Mouse (Mus musculus) embryonic facial prominence, embryonic 12.5 days (tissue): ENCODE measurements at regions not wholly inside any gene's neighbourhood (a gene's known extent, or its start where the extent isn't known, plus 50 kb on each side); places are given as distances from the start of the nearest gene placed in this dataset.

Experiments used
- ATAC-seq: fragments of 200-750 bp; cut with Nextera tagmentation; 2 replicates; pipeline ENCODE4 v1.8.0; 2017; ENCODE audit not compliant: insufficient number of reproducible peaks, insufficient read depth, low FRiP score, low TSS enrichment
- H3K27ac ChIP-seq: fragments of 300-500 bp; sonication (generic); 2 replicates; pipeline ENCODE4 v1.5.1; 2016; ENCODE audit warnings: mild to moderate bottlenecking
- H3K27me3 ChIP-seq: fragments of 300-500 bp; sonication (generic); 2 replicates; pipeline ENCODE4 v1.6.1; 2016; ENCODE audit warnings: mild to moderate bottlenecking, moderate library complexity
- H3K36me3 ChIP-seq: fragments of 300-500 bp; sonication (generic); 2 replicates; pipeline ENCODE4 v1.6.1; 2016; ENCODE audit warnings: mild to moderate bottlenecking
- H3K4me1 ChIP-seq: fragments of 300-500 bp; sonication (generic); 2 replicates; pipeline ENCODE4 v1.6.1; 2016
- H3K4me2 ChIP-seq: fragments of 300-500 bp; sonication (generic); replicated peaks from 2 replicates; pipeline ENCODE4 v1.6.1; 2016; ENCODE audit warnings: mild to moderate bottlenecking, moderate library complexity
- H3K4me3 ChIP-seq: fragments of 300-500 bp; sonication (generic); 2 replicates; pipeline ENCODE4 v1.5.1; 2016; ENCODE audit warnings: mild to moderate bottlenecking
- H3K9ac ChIP-seq: fragments of 300-500 bp; sonication (generic); 2 replicates; pipeline ENCODE4 v1.6.1; 2016; ENCODE audit warnings: mild to moderate bottlenecking, moderate library complexity
- H3K9me3 ChIP-seq: fragments of 300-500 bp; sonication (generic); 2 replicates; pipeline ENCODE4 v1.6.1; 2016; ENCODE audit warnings: mild to moderate bottlenecking, moderate library complexity
- WGBS: fragments of 180-500 bp; shearing (Covaris S2); methylation state at CpG from one replicate; pipeline ENCODE4 v1.1.7; 2016; 5-methylcytosine and 5-hydroxymethylcytosine counted together

DNA sequence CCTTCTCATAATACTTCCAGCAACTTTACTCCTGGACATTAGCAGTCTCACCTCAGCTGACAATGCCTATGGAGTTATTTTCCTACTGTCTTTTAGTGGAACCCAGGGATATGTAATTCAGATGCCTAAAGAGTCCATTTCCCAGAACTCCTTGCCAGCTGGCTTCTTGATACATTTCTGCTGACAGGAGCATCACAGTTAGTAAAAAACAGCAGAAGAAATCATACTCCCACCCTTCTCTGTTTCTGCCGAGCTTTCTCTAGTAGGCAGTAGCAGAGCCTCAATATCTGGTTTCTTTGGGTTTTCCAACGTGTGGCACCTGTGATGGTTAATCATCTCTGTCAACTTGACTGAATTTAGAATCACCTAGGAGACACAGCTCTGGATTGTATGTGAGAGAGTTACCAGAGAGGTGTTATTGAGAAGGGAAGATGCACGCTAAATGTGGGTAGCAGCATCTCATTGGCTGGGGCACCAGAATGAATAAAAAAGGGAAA, 269.1 kb upstream of the Ncam1 start:
- H3K36me3 ChIP-seq, result no peaks in the 10 kb centered on the region
- no peak overlapping the region for H3K4me3 ChIP-seq
- no peak for ATAC-seq
- no peak overlapping the region for H3K9ac ChIP-seq
- H3K9me3 ChIP-seq, result no peaks in the 10 kb centered on the region
- no peaks in the 10 kb centered on the region for H3K4me1 ChIP-seq
- no peak overlapping the region for H3K27ac ChIP-seq
- 78% methylated on average over 3 of the region's 3 CpGs for WGBS
- no peaks in the 10 kb centered on the region for H3K27me3 ChIP-seq
- no peak overlapping the region for H3K4me2 ChIP-seq

DNA sequence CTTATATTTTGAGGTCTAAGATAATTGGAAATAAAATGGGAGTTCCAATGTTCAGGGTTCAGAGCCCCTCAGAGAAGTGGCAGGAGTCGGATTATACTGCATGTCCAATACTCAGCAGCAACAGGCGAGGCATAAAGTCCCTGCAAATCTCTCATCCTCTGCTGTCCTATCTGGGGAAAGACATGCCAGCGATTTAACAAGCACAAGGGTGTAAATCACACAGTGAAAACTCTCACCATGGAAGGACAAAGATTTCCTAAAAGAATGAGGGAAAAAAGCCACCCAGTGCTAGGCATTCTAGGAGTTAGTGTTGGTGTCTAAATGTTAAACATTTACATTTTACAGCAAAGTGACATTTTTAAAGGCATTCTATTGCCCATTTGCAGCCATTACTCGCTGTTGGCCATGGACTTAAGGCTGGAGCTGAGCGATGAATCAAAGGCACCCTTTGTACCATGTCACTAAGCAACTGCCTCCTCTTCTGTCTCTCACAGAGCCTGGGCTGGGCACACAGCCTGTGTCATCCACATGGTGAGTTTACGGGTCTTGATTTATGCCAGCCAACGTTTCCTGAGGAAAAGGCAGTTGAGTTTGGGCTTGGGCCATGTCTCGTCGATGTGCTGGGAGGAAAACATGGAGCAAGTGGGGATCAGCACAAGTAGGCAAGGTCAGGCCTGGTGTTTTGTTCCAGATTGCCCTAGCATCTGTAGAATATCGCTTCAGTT, 265.9 kb upstream of the Ncam1 start:
- no peak for ATAC-seq
- no peaks in the 10 kb centered on the region for H3K4me1 ChIP-seq
- no peaks in the 10 kb centered on the region for H3K9me3 ChIP-seq
- H3K4me3 ChIP-seq, result no peak overlapping the region
- no peaks in the 10 kb centered on the region for H3K27me3 ChIP-seq
- H3K36me3 ChIP-seq, result no peaks in the 10 kb centered on the region
- no peak overlapping the region for H3K9ac ChIP-seq
- WGBS, result 86% methylated on average over 10 of the region's 10 CpGs
- no peak overlapping the region for H3K4me2 ChIP-seq
- no peak overlapping the region for H3K27ac ChIP-seq

DNA sequence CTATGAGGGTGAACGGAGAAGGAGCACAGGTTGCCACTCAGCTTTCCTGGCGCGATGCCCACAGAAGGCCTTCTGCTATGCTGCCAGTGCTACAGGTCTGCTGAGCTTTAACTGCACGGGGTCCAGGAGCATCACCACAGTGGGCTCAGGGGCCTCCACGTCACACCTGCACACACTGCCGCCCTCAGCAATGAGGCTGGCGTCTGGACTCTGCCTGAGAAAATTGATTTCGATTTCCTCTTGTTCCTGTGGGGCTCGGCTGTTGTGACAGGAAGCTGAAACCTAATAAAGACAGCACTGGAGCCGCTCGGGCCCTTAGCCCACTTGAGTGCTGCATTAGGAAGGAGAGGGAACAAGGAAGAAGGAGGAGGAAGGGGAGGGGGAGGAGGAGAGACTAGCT, 239.5 kb upstream of the Ncam1 start:
- ATAC-seq, result no peak
- H3K27ac ChIP-seq, result no peak overlapping the region
- no peak overlapping the region for H3K9ac ChIP-seq

DNA sequence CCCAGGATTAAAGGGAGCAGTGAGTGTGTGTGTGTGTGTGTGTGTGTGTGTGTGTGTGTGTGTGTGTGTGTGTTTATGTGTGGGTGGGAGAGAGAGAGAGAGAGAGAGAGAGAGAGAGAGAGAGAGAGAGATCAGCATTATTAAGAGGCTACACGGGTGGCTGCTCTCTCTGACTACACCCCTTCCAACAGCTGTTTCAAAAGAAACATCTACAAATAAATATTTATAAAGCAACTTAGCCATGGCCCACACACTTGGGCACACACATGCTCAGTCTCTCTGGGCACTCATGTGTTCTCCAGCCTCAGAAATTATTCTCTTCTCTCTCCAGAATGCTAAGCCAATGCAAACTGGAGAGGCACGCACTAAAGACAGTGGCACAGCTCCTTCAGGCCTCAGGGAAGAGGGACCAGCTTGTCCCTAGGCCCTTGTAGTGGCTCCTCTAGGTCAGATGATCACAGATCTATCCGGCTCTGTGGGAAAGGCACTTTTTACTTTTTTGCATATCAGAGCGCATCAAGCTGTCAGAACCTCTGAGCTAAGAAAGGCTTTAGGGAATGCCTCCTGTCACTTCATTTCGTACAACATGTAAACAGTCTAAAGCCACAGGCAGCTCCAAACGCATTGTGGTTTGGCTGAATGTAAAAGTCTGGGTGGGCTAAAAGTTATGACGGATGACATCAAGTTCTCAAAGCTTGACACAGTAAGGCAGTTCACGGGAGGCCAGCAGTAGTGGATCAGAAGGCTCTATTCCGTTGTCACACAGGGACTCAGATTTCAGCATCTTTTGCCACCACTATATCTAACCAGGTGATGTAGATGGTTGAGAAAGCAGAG, 233.8 kb upstream of the Ncam1 start:
- no peak for ATAC-seq
- no peak overlapping the region for H3K27ac ChIP-seq
- WGBS, result 65% methylated on average over 8 of the region's 9 CpGs

More for the DNA sequence above, 239.5 kb upstream of the Ncam1 start:
- WGBS, result 40% methylated on average over 11 of the region's 11 CpGs
- Histone ChIP-seq H3K36me3 (no peaks in the 10 kb centered on the region), H3K9me3 (no peaks in the 10 kb centered on the region), H3K4me1 (peaks cover 8% of the 10 kb centered on the region), H3K4me3 (no peak overlapping the region), H3K27me3 (0 out of 2 replicates have a peak, but pooled peaks cover 2% of the 10 kb centered on the region), H3K4me2 (no peak overlapping the region)

DNA sequence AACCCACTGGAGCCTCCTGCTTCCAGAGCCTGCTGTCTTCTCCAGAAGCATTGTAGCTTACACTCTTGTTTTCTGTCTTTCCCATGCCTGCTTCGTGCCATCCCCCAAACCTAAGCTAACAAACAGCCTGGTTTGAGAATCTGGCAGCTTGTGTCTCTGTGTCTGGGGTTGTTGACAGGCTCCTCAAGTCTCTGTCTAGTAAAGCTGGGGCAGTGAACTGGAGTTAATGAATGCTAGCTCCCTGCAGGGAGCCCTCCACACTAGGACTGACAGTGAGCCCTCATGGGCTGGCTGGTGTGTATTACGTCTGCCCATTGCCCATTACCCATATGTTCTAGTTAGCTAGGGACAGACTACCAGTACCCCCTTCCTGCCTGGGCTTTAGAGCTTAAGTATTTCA, 232.6 kb upstream of the Ncam1 start:
- H3K27me3 ChIP-seq, result no peaks in the 10 kb centered on the region; the same call in 1 of the 2 replicates
- H3K9me3 ChIP-seq, result no peaks in the 10 kb centered on the region
- WGBS, result 41% methylated on average over 2 of the region's 2 CpGs
- H3K4me2 ChIP-seq, result no peak overlapping the region
- H3K4me1 ChIP-seq, result peaks cover 6% of the 10 kb centered on the region; the same call in 1 of the 2 replicates
- no peak overlapping the region for H3K27ac ChIP-seq
- H3K36me3 ChIP-seq, result no peaks in the 10 kb centered on the region
- no peak for ATAC-seq
- no peak overlapping the region for H3K9ac ChIP-seq
- no peak overlapping the region for H3K4me3 ChIP-seq

More for the DNA sequence above, 233.8 kb upstream of the Ncam1 start:
- H3K4me2 ChIP-seq, result no peak overlapping the region
- H3K27me3 ChIP-seq, result peaks cover 2% of the 10 kb centered on the region; the same call in 1 of the 2 replicates
- H3K9me3 ChIP-seq, result no peaks in the 10 kb centered on the region
- peaks cover 6% of the 10 kb centered on the region; the same call in 1 of the 2 replicates for H3K4me1 ChIP-seq
- H3K36me3 ChIP-seq, result no peaks in the 10 kb centered on the region
- H3K4me3 ChIP-seq, result no peak overlapping the region
- no peak overlapping the region for H3K9ac ChIP-seq

DNA sequence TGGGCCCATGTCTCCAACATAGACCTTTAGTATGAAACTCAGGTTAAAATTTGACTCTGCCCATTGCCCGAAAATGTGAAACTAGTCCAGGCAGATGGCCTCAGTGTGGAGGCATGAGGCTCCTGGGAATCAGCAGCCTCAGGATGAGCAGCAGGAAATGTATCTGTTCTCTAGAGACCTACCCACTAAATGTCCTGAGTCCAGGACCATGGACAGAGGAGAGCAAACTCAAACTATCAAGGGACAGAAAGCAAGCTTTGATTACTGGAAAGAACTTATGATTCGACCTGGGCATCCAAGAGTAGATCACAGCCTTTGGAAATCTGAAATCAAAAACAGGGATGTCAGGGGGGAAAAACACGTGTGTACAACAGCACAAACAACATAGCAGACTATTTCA, 230.3 kb upstream of the Ncam1 start:
- 47% methylated on average over 3 of the region's 3 CpGs for whole genome bisulfite sequencing
- H3K9me3 ChIP-seq, result no peaks in the 10 kb centered on the region
- H3K36me3 ChIP-seq, result no peaks in the 10 kb centered on the region
- no peaks in the 10 kb centered on the region; the same call in 1 of the 2 replicates for H3K27me3 ChIP-seq
- no peak for ATAC-seq
- H3K4me2 ChIP-seq, result no peak overlapping the region
- no peak overlapping the region for H3K9ac ChIP-seq
- H3K27ac ChIP-seq, result no peak overlapping the region
- H3K4me1 ChIP-seq, result peaks cover 6% of the 10 kb centered on the region; the same call in 1 of the 2 replicates
- H3K4me3 ChIP-seq, result no peak overlapping the region

DNA sequence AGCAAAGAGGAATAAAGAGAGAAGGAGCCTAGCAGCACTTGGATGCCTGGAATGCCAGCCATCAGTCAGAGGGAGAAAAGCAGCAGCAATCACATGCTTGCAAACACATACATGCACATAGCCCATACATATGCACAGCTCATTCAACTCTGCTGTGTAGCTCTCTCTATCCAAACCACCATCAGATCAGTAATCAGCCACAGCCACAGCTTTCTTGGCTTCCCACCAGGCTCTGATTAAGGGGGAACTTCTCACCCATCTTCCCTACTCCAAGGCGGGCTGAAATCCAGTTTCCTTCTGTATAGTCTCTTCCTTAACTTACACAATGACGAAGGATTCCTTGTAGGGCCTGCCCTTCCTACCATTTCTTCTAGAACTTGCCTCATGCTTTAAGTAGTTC, 229.8 kb upstream of the Ncam1 start:
- Histone ChIP-seq H3K4me2 (no peak overlapping the region), H3K27ac (no peak overlapping the region), H3K9me3 (no peaks in the 10 kb centered on the region), H3K4me3 (no peak overlapping the region), H3K27me3 (no peaks in the 10 kb centered on the region; the same call in 1 of the 2 replicates), H3K4me1 (peaks cover 6% of the 10 kb centered on the region; the same call in 1 of the 2 replicates), H3K9ac (no peak overlapping the region), H3K36me3 (no peaks in the 10 kb centered on the region)
- WGBS, result 86% methylated on average over 2 of the region's 2 CpGs
- ATAC-seq, result no peak

DNA sequence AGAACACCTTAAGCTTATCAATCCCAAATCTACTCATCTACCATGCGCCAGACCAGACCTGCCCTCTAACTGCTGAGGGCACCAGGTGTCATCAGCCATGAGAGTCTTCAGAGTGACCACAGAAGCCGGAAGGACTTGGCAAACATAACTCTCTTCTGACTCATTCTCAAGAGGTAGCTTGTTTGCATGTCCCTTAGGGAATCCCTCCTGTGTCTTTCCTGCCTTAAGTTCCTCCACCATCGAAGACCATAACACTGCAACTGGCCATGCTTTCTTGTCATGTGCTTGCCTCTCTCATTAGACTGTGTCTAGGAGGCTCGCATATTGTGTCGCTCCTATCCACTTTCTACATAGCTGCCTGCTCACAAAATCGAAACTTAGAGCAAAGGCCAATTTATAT, 226.1 kb upstream of the Ncam1 start:
- Histone ChIP-seq H3K27ac (no peak overlapping the region), H3K9ac (no peak overlapping the region), H3K27me3 (no peaks in the 10 kb centered on the region), H3K4me1 (no peaks in the 10 kb centered on the region), H3K9me3 (no peaks in the 10 kb centered on the region), H3K4me3 (no peak overlapping the region), H3K4me2 (no peak overlapping the region), H3K36me3 (no peaks in the 10 kb centered on the region)
- 84% methylated on average over 6 of the region's 6 CpGs for WGBS
- ATAC-seq, result no peak

DNA sequence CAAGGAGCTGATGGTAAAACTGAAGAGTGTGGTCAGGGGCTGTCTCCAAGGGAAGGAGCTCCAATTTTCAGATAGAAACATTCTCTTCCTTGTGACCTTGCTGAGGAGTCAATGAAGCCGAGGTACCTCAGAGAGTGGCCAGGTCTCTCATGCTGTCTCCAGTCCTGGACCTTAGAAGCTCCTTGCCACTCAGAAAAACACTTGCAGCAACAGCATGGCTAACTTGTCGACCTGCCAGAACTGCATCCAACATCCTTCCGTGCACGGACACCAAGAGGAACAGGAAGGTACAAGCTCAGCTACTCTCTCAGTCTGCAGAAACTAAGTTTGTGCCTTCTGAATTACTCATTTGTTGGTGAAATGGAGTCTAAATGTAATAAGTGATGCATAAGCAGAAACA, 214.9 kb upstream of the Ncam1 start:
- no peak overlapping the region for H3K27ac ChIP-seq
- ATAC-seq, result no peak
- H3K27me3 ChIP-seq, result no peaks in the 10 kb centered on the region
- no peak overlapping the region for H3K9ac ChIP-seq
- H3K4me3 ChIP-seq, result no peak overlapping the region
- H3K9me3 ChIP-seq, result no peaks in the 10 kb centered on the region
- no peaks in the 10 kb centered on the region for H3K36me3 ChIP-seq
- H3K4me1 ChIP-seq, result no peaks in the 10 kb centered on the region
- 89% methylated on average over 4 of the region's 4 CpGs for WGBS
- H3K4me2 ChIP-seq, result no peak overlapping the region

DNA sequence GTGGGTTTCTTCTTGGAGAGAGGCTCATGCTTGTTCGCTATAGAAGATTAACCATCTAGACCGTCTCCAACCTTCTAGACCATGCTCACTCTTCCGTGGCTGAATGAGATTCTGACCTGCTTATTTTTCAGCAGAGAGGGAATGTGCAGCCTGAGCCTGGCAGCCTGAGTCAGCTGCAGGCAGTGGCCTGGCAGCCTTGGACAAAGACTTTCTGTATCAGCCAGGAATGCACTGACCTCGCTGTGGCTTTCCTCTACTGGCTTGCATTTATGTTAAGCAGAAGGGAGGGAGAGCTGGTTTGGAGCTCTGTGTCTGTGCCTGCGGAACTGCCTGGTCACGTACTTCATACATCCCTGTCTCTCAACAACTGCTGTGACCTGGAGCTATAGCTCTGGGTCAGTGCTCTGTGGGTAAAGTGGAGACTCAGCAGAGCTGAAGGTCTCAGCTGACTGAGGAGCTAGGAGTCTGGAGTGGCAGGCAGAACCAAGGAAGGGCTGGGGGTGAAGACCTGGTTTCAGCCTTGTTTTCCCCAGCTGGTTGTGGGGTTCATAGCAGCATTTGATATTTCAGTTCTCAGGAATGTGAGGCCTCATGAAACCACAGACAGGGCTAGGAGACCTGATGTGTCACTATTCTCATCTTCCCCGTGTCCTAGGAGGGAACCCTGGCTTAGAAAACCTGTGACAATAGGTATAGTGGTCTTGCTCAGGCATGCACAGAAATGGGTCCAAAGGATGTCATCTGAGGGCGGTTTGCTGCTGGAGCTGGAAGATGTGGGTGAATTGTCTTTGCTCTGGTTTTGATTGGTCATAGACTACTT, 207.2 kb upstream of the Ncam1 start:
- ATAC-seq, result peak; percentile 75; the same call in 1 of the 2 replicates

DNA sequence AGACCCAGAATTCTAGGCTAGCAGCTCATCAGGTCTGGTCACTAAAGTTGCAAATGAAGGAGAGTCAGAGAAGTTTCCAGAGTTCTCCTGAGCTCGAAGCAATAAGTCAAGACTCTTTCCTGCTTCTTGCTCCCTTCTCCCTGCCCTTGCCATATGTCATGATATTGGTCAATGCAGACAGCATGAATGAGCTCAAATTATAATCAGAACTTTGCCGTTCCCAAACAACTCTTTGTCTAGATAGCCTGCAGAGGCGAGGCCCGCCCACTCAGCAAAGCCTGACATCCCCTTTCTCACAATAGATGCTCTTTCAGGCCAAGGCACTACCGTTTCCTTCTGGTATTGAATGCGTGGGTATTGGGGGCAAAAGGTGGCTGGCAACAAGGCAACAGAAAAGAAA, 204.0 kb upstream of the Ncam1 start:
- Histone ChIP-seq H3K36me3 (no peaks in the 10 kb centered on the region), H3K27ac (no peak overlapping the region), H3K4me2 (no peak overlapping the region), H3K4me3 (no peak overlapping the region), H3K4me1 (peaks cover 16% of the 10 kb centered on the region; the same call in 1 of the 2 replicates), H3K27me3 (no peaks in the 10 kb centered on the region), H3K9ac (no peak overlapping the region), H3K9me3 (no peaks in the 10 kb centered on the region)
- 77% methylated on average over 6 of the region's 6 CpGs for WGBS
- ATAC-seq, result no peak

More for the DNA sequence above, 207.2 kb upstream of the Ncam1 start:
- no peak overlapping the region for H3K9ac ChIP-seq
- 31% methylated on average over 8 of the region's 8 CpGs for WGBS
- no peaks in the 10 kb centered on the region for H3K36me3 ChIP-seq
- H3K4me1 ChIP-seq, result peaks cover 16% of the 10 kb centered on the region; the same call in 1 of the 2 replicates
- H3K27ac ChIP-seq, result peak overlapping the region; percentile 18
- H3K9me3 ChIP-seq, result no peaks in the 10 kb centered on the region
- H3K4me2 ChIP-seq, result no peak overlapping the region
- no peaks in the 10 kb centered on the region for H3K27me3 ChIP-seq
- no peak overlapping the region for H3K4me3 ChIP-seq
